In genomic region chr15:85041546-85042225, GRCm38 (mm10) we compare ENCODE assay signal across 8 mouse cellular contexts. TPM values are rescaled to one million over a fixed set of nuclear protein-coding genes. Genes with fewer than 3 reads are reported as not detected.
DNase-seq lines count a peak whose midpoint lies in the region; ATAC-seq lines count a peak whose summit lies in the region.

No protein-coding gene starts in this region.

- peaks cover 19% of the 10 kb centered on the region for H3K36me3 ChIP-seq in heart, embryonic 10.5 days
- H3K36me3 ChIP-seq in heart, embryonic 12.5 days, result peaks cover 19% of the 10 kb centered on the region
- peaks cover 18% of the 10 kb centered on the region for H3K36me3 ChIP-seq in limb, embryonic 13.5 days

- H3K4me1 ChIP-seq in heart, embryonic 10.5 days, result peaks cover 46% of the 10 kb centered on the region
- peaks cover 39% of the 10 kb centered on the region for H3K4me1 ChIP-seq in heart, embryonic 12.5 days (replicated peaks)
- H3K4me1 ChIP-seq in limb, embryonic 13.5 days, result peaks cover 66% of the 10 kb centered on the region

- no peak overlapping the region for H3K9ac ChIP-seq in heart, embryonic 12.5 days
- H3K9ac ChIP-seq in limb, embryonic 13.5 days, result no peak overlapping the region

- no peak overlapping the region for H3K4me2 ChIP-seq in heart, embryonic 12.5 days
- no peak overlapping the region for H3K4me2 ChIP-seq in limb, embryonic 13.5 days (replicated peaks)

- no peak for DNase-seq in heart, embryonic 10.5 days (ENCODE audit: low spot score)
- no peak for DNase-seq in heart, postnatal 4 days
- DNase-seq in Muller cell, postnatal 12 days (ENCODE audit: inconsistent ontology term), result peak; percentile 24
- DNase-seq in right cerebral cortex, postnatal 25 days, result no peak
- no peak for DNase-seq in c-Kit-positive CD71-positive TER-119-positive erythroid progenitor cells, embryonic 14.5 days (ENCODE audit: low spot score)
- no peak for DNase-seq in kidney, adult 11 months

- ATAC-seq in heart, embryonic 12.5 days (ENCODE audit: insufficient number of reproducible peaks, low FRiP score), result no peak
- no peak for ATAC-seq in limb, embryonic 13.5 days (ENCODE audit: low FRiP score, low read depth)

- no peaks in the 10 kb centered on the region for H3K9me3 ChIP-seq in heart, embryonic 10.5 days
- no peaks in the 10 kb centered on the region for H3K9me3 ChIP-seq in heart, embryonic 12.5 days (replicated peaks)
- H3K9me3 ChIP-seq in limb, embryonic 13.5 days, result no peaks in the 10 kb centered on the region

- H3K27ac ChIP-seq in heart, embryonic 10.5 days, result peak overlapping the region; percentile 69
- H3K27ac ChIP-seq in heart, embryonic 12.5 days (ENCODE audit: poor library complexity, severe bottlenecking), result peak overlapping the region; percentile 57
- peak overlapping the region; percentile 86 for H3K27ac ChIP-seq in limb, embryonic 13.5 days

- H3K4me3 ChIP-seq in heart, embryonic 10.5 days, result no peak overlapping the region
- H3K4me3 ChIP-seq in heart, embryonic 12.5 days, result no peak overlapping the region
- no peak overlapping the region for H3K4me3 ChIP-seq in limb, embryonic 13.5 days

- H3K27me3 ChIP-seq in heart, embryonic 10.5 days (ENCODE audit: insufficient read depth, poor library complexity, severe bottlenecking), result no peaks in the 10 kb centered on the region
- H3K27me3 ChIP-seq in heart, embryonic 12.5 days (replicated peaks), result no peaks in the 10 kb centered on the region
- no peaks in the 10 kb centered on the region for H3K27me3 ChIP-seq in limb, embryonic 13.5 days

- WGBS in heart, embryonic 10.5 days, result 77% methylated on average over 10 of the region's 10 CpGs
- 72% methylated on average over 10 of the region's 10 CpGs for WGBS in heart, embryonic 12.5 days
- WGBS in limb, embryonic 13.5 days, result 72% methylated on average over 10 of the region's 10 CpGs

RNA-seq across cellular contexts. Expression of gene Fam118a, which starts 12.9 kb away (rescaled TPM):
- polyA plus RNA-seq in heart, embryonic 10.5 days (2016; fragmentation: Nextera tagmentation; extraction: Ambion mirVana), result 18.0 and 22.6 TPM in 2 replicates
- 10 to 100 TPM; 14.6 to 14.9 TPM for total RNA-seq in heart, postnatal 4 days (2021)
- polyA plus RNA-seq in heart, embryonic 12.5 days (2016; fragmentation: Nextera tagmentation; extraction: Ambion mirVana), result 17.6 and 18.8 TPM in 2 replicates
- 27.1 and 28.3 TPM in 2 replicates for polyA plus RNA-seq in limb, embryonic 13.5 days (2015; fragmentation: Nextera tagmentation; extraction: Ambion mirVana)

RNA-seq across cellular contexts. Expression of gene Upk3a, which starts 24.7 kb away (rescaled TPM):
- polyA plus RNA-seq in heart, embryonic 10.5 days (2016; fragmentation: Nextera tagmentation; extraction: Ambion mirVana), result 0.24 TPM in 1 of 2 replicates, not detected in the other
- not detected for total RNA-seq in heart, postnatal 4 days (2021)
- not detected in 2 replicates for polyA plus RNA-seq in heart, embryonic 12.5 days (2016; fragmentation: Nextera tagmentation; extraction: Ambion mirVana)
- polyA plus RNA-seq in limb, embryonic 13.5 days (2015; fragmentation: Nextera tagmentation; extraction: Ambion mirVana), result not detected in 2 replicates

RNA-seq across cellular contexts. Expression of gene 5031439G07Rik, which starts 53.3 kb away (rescaled TPM):
- 3.9 and 6.4 TPM in 2 replicates for polyA plus RNA-seq in heart, embryonic 10.5 days (2016; fragmentation: Nextera tagmentation; extraction: Ambion mirVana)
- total RNA-seq in heart, postnatal 4 days (2021), result 10 to 100 TPM; 22.2 to 23.8 TPM
- polyA plus RNA-seq in heart, embryonic 12.5 days (2016; fragmentation: Nextera tagmentation; extraction: Ambion mirVana), result 4.3 and 5.3 TPM in 2 replicates
- polyA plus RNA-seq in limb, embryonic 13.5 days (2015; fragmentation: Nextera tagmentation; extraction: Ambion mirVana), result 8.0 and 9.1 TPM in 2 replicates
